Mouse (Mus musculus): ENCODE measurements around the gene Dcps. TPM values are rescaled to one million over a fixed set of nuclear protein-coding genes. Genes with fewer than 3 reads are reported as not detected.
A peak's percentile ranks its signal among the peaks of the same experiment; 100 is the strongest.

Gene Dcps
- total and polyA plus RNA-seq, 2 experiments: 21.0 to 27.4 TPM

GRCm38 (mm10) chr9:35117384-35118295 is 58.2 kb downstream of the Dcps start:
- TF ChIP-seq CTCF (IDR thresholded peaks at IDR 0.05; ENCODE audit: low read depth, low read length) (no peak), POLR2A (IDR thresholded peaks at IDR 0.05; ENCODE audit: extremely low read depth, insufficient read depth, low read length) (no peak)
- Histone ChIP-seq H3K9ac (ENCODE audit: low read depth, low read length) (peak overlapping the region; percentile 95), H3K79me2 (ENCODE audit: control insufficient read depth, insufficient read depth, low read length) (peaks cover 32% of the 10 kb centered on the region; the same call in 1 of the 2 replicates), H3K4me1 (ENCODE audit: control insufficient read depth, insufficient read depth, low read length) (peaks cover 36% of the 10 kb centered on the region), H3K27me3 (ENCODE audit: control insufficient read depth, insufficient read depth, low read length) (no peaks in the 10 kb centered on the region), H3K36me3 (ENCODE audit: control insufficient read depth, insufficient read depth, low read length) (no peaks in the 10 kb centered on the region), H3K4me3 (ENCODE audit: insufficient read depth, low read depth, low read length) (peak overlapping the region; percentile 86), H3K27ac (replicated peaks; ENCODE audit: insufficient read depth, low read depth, low read length) (peak overlapping the region; percentile 95)
- peak; percentile 87 for DNase-seq (ENCODE audit: extremely low read depth, low read depth, low spot score)
- WGBS: 2% methylated on average over 15 of the region's 15 CpGs

DNA sequence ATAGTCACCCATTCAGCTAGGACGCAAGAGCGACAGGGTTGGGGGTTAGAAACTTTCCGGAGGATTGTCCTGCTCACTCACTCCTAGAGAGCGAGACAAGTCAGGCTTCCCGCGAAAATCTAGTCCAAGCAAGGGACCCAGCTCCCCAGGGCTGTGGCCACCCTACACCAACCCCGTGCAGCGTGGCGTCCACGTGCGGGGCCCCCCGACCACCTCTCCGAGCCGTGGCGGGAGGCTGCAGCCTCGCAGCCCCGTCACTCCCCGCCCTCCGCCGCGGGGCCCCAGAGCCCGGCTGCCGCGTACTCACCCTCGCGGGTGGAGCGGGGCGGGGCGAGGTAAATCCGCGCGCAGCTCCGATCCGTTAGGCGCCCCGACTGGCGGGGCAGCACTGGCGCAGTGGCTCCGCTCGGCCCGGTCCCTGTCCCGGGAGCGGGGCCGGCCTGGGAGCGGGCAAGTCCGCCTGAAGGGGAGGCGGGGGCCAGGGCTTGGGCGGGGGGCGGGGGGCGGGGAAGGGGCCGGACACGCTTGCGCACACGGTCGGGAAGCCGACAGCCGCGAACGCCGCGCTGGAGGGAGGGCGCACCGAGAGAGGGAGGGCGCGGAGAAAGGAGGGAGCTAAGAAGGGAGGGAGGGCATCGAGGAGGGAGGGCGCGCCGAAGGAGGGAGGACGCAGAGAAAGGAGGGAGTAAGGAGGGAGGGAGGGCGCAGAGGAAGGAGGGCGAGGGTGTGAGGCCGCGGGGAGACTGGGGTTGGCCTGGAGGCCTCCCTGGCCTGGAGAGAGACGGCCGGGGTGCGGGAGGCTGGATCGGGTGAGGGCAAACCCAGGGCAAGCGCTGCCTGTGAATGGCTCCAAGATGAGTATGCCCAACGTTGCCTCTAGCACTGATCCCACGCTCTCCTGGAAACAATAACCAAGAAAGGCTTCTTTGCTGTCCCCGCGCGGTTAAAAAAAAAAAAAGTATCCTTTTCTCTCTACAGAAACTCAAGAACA is 59.2 kb downstream of the Dcps start:
- TF ChIP-seq CTCF (IDR thresholded peaks at IDR 0.05; ENCODE audit: low read depth, low read length) (no peak), POLR2A (IDR thresholded peaks at IDR 0.05; ENCODE audit: extremely low read depth, insufficient read depth, low read length) (peak; percentile 83)
- Histone ChIP-seq H3K36me3 (ENCODE audit: control insufficient read depth, insufficient read depth, low read length) (no peaks in the 10 kb centered on the region), H3K4me1 (ENCODE audit: control insufficient read depth, insufficient read depth, low read length) (peaks cover 33% of the 10 kb centered on the region), H3K4me3 (ENCODE audit: insufficient read depth, low read depth, low read length) (peak overlapping the region; percentile 86), H3K79me2 (ENCODE audit: control insufficient read depth, insufficient read depth, low read length) (peaks cover 41% of the 10 kb centered on the region; the same call in 1 of the 2 replicates), H3K9ac (ENCODE audit: low read depth, low read length) (peak overlapping the region; percentile 95), H3K27me3 (ENCODE audit: control insufficient read depth, insufficient read depth, low read length) (no peaks in the 10 kb centered on the region), H3K27ac (replicated peaks; ENCODE audit: insufficient read depth, low read depth, low read length) (peak overlapping the region; percentile 95)
- WGBS: 1% methylated on average over 81 of the region's 84 CpGs
- DNase-seq (ENCODE audit: extremely low read depth, low read depth, low spot score): peak; percentile 79

DNA sequence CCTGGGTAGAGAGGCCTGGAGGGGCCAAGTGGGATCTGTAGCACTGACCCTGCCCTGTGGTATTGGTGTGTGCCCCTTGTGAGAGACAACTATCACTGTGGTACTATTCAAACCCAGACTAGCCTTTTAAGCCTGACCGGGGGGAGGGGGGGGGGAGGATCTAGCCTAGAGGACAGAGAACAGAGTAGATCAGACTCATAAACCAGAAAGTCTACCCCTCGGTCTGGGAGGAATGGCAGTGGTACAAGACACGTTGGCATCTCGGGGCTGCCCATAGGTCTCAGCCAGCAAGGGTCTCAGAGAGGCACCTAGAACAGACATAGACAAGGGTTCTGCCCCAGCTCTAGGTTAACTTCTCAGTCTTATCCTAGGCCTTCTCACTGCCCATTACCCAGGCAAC is 60.1 kb downstream of the Dcps start:
- Histone ChIP-seq H3K27me3 (ENCODE audit: control insufficient read depth, insufficient read depth, low read length) (no peaks in the 10 kb centered on the region), H3K36me3 (ENCODE audit: control insufficient read depth, insufficient read depth, low read length) (no peaks in the 10 kb centered on the region), H3K4me3 (ENCODE audit: insufficient read depth, low read depth, low read length) (peak overlapping the region; percentile 75), H3K79me2 (ENCODE audit: control insufficient read depth, insufficient read depth, low read length) (peaks cover 47% of the 10 kb centered on the region; the same call in 1 of the 2 replicates), H3K4me1 (ENCODE audit: control insufficient read depth, insufficient read depth, low read length) (peaks cover 34% of the 10 kb centered on the region), H3K9ac (ENCODE audit: low read depth, low read length) (peak overlapping the region; percentile 90), H3K27ac (replicated peaks; ENCODE audit: insufficient read depth, low read depth, low read length) (peak overlapping the region; percentile 86)
- TF ChIP-seq CTCF (IDR thresholded peaks at IDR 0.05; ENCODE audit: low read depth, low read length): no peak
- no peak for TF ChIP-seq POLR2A (IDR thresholded peaks at IDR 0.05; ENCODE audit: extremely low read depth, insufficient read depth, low read length)
- WGBS: 2% methylated on average over 4 of the region's 4 CpGs
- DNase-seq (ENCODE audit: extremely low read depth, low read depth, low spot score): no peak

DNA sequence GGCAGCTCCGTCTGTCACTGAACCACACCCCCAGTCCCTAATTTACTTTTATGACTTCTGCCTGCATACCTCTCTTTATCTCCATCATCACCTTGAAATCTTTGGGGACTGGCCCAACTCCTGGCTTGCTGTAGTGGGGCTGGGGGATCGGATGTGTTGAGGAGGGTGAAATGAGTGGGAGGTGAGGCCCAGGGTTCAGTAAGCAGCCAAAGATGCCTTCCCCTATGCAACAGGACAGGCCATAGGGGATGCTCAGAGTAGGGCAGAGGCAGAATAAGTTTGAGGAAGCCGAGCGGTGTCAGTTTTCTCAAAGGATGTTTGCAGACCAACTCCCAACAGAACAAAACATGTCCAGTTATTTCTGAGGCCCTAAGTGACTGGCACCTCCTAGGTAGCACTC is 60.6 kb downstream of the Dcps start:
- peaks cover 50% of the 10 kb centered on the region; the same call in 1 of the 2 replicates for H3K79me2 ChIP-seq (ENCODE audit: control insufficient read depth, insufficient read depth, low read length)
- DNase-seq (ENCODE audit: extremely low read depth, low read depth, low spot score): no peak
- no peaks in the 10 kb centered on the region for H3K36me3 ChIP-seq (ENCODE audit: control insufficient read depth, insufficient read depth, low read length)
- peaks cover 36% of the 10 kb centered on the region for H3K4me1 ChIP-seq (ENCODE audit: control insufficient read depth, insufficient read depth, low read length)
- H3K27me3 ChIP-seq (ENCODE audit: control insufficient read depth, insufficient read depth, low read length): no peaks in the 10 kb centered on the region
- peak overlapping the region; percentile 86 for H3K27ac ChIP-seq (replicated peaks; ENCODE audit: insufficient read depth, low read depth, low read length)
- 22% methylated on average over 4 of the region's 4 CpGs for WGBS
- H3K4me3 ChIP-seq (ENCODE audit: insufficient read depth, low read depth, low read length): peak overlapping the region; percentile 75
- H3K9ac ChIP-seq (ENCODE audit: low read depth, low read length): peak overlapping the region; percentile 90
- TF ChIP-seq CTCF (IDR thresholded peaks at IDR 0.05; ENCODE audit: low read depth, low read length): no peak
- TF ChIP-seq POLR2A (IDR thresholded peaks at IDR 0.05; ENCODE audit: extremely low read depth, insufficient read depth, low read length): no peak

DNA sequence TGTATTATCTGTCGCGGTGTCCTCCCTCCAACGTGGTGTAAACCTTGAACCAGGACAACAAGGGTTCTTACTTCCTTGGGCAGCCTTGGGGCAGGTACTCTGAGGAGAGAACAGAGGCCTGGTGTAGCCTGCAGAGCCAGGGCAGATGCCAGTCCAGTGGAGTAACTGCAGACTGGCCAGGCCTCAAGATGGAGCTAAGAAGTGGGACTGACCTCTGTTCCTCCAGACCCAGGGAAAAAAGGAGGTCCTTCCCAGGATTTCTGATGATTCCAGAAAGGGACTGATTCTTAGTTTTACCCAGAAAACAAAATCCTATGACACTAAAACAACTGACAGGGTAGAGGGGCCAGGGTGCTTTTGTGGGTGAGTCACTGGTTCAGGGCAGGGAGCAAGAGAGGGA is 61.6 kb downstream of the Dcps start:
- peaks cover 60% of the 10 kb centered on the region; the same call in 1 of the 2 replicates for H3K79me2 ChIP-seq (ENCODE audit: control insufficient read depth, insufficient read depth, low read length)
- H3K4me3 ChIP-seq (ENCODE audit: insufficient read depth, low read depth, low read length): no peak overlapping the region
- TF ChIP-seq POLR2A (IDR thresholded peaks at IDR 0.05; ENCODE audit: extremely low read depth, insufficient read depth, low read length): no peak
- no peak for TF ChIP-seq CTCF (IDR thresholded peaks at IDR 0.05; ENCODE audit: low read depth, low read length)
- peak overlapping the region; percentile 33; the same call in 1 of the 2 replicates for H3K9ac ChIP-seq (ENCODE audit: low read depth, low read length)
- H3K4me1 ChIP-seq (ENCODE audit: control insufficient read depth, insufficient read depth, low read length): peaks cover 46% of the 10 kb centered on the region
- H3K36me3 ChIP-seq (ENCODE audit: control insufficient read depth, insufficient read depth, low read length): no peaks in the 10 kb centered on the region
- no peaks in the 10 kb centered on the region for H3K27me3 ChIP-seq (ENCODE audit: control insufficient read depth, insufficient read depth, low read length)
- DNase-seq (ENCODE audit: extremely low read depth, low read depth, low spot score): no peak
- H3K27ac ChIP-seq (replicated peaks; ENCODE audit: insufficient read depth, low read depth, low read length): peak overlapping the region; percentile 25
- WGBS: 57% methylated on average over 3 of the region's 3 CpGs

Measured in liver, adult 2 months (tissue).